Mouse (Mus musculus) right cerebral cortex, postnatal 10 days (tissue): ENCODE measurements around the gene Otub1.

Experiments
- DNase-seq, 2 experiments: peaks; one replicate each; pipeline ENCODE4 v3.0.0; 2021; ENCODE audit warnings: low spot score in 2 of 2

Gene Otub1

GRCm38 (mm10) chr19:7176041-7176696 lies 29.9 kb downstream of the Otub1 start:
- peak in 1 of 2 experiments; percentile 63 for DNase-seq

GRCm38 (mm10) chr19:7172051-7172866 lies 33.9 kb downstream of the Otub1 start:
- peak; percentile 88 to 90 for DNase-seq

GRCm38 (mm10) chr19:7171447-7171846 lies 34.7 kb downstream of the Otub1 start:
- no peak for DNase-seq

- DNase-seq, result no peak
These were observed 35.2 kb downstream of the Otub1 start for GRCm38 (mm10) chr19:7170916-7171315.

- DNase-seq, result no peak
These were observed 37.7 kb downstream of the Otub1 start for GRCm38 (mm10) chr19:7168423-7168822.

- DNase-seq, result no peak
These were observed 39.3 kb downstream of the Otub1 start for GRCm38 (mm10) chr19:7166767-7167166.

GRCm38 (mm10) chr19:7166200-7166711 lies 39.9 kb downstream of the Otub1 start:
- DNase-seq, result no peak

GRCm38 (mm10) chr19:7165509-7166199 lies 40.5 kb downstream of the Otub1 start:
- DNase-seq, result peak in 1 of 2 experiments; percentile 67

- DNase-seq, result peak in 1 of 2 experiments; percentile 40
These were observed 41.2 kb downstream of the Otub1 start for GRCm38 (mm10) chr19:7164820-7165323.

GRCm38 (mm10) chr19:7164238-7164637 lies 41.9 kb downstream of the Otub1 start:
- DNase-seq, result peak; percentile 48 to 53

GRCm38 (mm10) chr19:7161064-7161463 lies 45.1 kb downstream of the Otub1 start:
- no peak for DNase-seq

- DNase-seq, result peak; percentile 72 to 76
These were observed 45.8 kb downstream of the Otub1 start for GRCm38 (mm10) chr19:7160151-7160906.

GRCm38 (mm10) chr19:7157734-7158133 lies 48.4 kb downstream of the Otub1 start:
- no peak for DNase-seq

GRCm38 (mm10) chr19:7155196-7155595 lies 50.9 kb downstream of the Otub1 start:
- peak; percentile 75 to 83 for DNase-seq

- peak; percentile 53 to 66 for DNase-seq
These were observed 52.9 kb downstream of the Otub1 start for GRCm38 (mm10) chr19:7153232-7153631.

GRCm38 (mm10) chr19:7151927-7152653 lies 54.0 kb downstream of the Otub1 start:
- no peak for DNase-seq

GRCm38 (mm10) chr19:7151300-7151926 lies 54.7 kb downstream of the Otub1 start:
- DNase-seq, result no peak

GRCm38 (mm10) chr19:7149158-7149685 lies 56.9 kb downstream of the Otub1 start:
- DNase-seq, result no peak

GRCm38 (mm10) chr19:7148541-7149085 lies 57.5 kb downstream of the Otub1 start:
- DNase-seq, result peak; percentile 70 to 71
